Mouse (Mus musculus) cerebellum, adult 9-11 months (tissue): Measurements from ENCODE around the gene Plekhd1.

Experiments used
- DNase-seq: peaks from one replicate; pipeline ENCODE4 v3.0.0; 2022

The Plekhd1 gene

DNA sequence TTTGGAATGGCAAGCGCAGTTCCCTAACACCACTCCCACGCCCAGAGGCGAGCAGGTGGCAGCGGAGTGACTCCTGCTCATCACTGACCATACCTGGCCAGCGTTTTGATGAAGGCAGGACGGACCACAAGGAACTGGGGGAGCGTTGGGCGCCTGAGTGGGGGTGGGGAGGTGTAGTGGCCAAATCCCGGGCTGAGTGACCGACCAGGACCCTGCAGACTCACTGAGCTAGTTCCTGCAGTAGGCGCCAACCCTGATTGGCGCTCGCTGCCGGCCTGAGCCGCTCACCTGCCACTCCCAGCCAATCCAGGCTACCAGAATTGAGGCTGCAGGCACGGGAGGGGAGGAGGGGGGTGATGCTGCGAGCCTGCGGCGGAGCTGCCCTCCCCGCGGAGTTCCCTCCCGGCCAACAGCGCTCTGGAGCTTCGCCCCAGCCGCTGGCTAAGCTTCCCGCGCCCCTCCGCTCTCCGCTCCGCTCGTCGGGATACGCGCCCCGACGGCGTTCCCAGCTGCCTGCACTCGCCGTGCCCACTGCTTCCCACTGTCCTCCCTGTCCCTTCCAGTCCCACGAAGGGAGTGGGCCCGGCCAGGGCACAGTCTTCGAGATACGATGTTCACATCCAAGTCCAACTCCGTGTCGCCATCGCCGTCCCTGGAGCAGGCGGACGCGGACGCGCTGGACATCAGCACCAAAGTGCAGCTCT lies at the start of gene Plekhd1:
TSS of gene Plekhd1 (plus strand) at position 323 of the 704 bp plus-strand sequence.
- peak; percentile 81 for DNase-seq

DNA sequence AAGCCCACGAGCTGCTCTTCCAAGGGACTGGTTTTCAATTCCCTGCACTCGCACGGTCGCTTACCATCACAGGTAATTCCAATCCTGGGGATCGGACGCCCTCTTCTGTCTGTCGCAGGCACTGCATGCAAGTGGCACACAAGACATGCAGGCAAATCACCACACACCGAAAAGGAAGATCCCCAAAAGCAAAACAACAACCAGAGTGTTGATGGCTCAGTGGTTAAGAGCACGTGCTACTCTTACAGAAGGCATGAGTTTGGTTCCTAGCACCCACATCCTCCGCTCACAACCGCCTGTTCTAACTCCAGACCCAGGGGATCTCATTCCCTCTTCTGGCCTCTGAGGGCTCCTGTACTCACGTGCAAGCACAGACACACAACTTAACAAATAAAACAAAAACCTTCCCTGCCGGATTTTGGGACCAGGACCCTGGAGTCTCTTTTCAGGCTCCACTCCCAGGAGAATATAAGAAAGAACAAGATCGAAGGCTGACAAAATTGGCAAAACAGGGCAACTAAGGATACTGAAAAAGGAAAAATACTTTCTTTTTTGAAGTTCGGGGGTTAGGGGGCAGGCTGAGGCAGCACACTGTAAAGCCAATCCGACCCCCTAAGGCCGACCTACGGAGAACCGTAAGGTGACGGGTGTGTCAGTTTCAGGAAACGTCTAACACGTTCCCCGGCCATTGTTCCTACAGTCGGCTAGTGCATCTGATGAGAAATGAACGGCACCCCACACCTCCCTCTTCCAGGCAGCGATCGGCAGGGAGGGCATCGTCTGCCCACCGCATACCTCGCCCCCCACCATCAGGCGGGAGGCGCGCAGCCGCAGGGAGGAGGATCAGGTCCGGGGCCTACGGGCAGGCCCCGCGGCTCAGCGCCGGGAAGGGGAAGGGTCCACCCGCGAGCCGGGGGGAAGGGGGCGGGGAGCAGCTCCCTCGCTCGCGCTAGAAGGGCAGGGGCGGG lies 49.4 kb upstream of the Plekhd1 start:
- peak; percentile 51 for DNase-seq

DNA sequence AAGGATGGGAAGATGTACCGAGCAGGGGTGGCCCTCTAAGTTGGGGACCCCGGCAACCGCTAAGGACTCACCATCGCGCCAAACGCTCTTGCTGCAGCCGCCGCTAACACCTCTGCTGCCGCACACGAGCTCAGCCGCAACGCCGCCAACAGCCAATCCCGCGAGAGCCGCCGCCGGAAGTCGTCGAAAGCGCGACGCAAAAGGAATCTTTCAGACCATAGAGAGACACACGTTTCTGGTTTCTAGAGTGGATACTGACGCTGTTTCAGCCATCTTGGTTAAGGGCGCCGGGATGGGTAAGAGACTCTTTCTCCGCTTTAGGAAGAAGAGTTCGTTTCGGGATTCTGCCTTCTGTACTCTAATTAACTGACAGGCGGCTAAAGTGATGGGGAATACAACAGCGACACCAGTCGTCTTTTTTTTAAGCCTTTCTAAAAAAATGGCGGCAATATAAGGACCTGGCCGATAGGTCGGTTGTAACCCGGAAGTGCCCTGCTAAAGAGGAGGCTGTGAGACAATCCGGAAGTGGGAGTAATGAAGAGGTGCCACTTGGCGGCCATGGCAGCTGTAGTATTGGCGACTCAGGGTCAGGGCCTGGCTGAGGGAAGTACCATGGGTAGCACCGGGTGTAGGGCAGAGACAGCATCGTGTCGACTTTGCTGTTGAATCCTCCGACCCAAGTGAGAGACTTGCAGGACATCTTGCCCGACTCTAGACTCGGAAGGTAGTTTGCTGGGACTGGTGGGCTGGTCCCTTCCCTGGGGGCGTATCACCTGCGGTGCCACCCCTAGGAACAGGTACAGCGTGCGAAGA lies 48.5 kb upstream of the Plekhd1 start, which contains the start of the genes Slc39a9 and Erh:
TSS of gene Slc39a9 (plus strand) at position 191 of the 813 bp plus-strand sequence.
TSS of gene Erh (minus strand) at position 649 of the 813 bp plus-strand sequence.
- peak; percentile 94 for DNase-seq

GRCm38 (mm10) chr12:80644506-80644868 lies 47.9 kb upstream of the Plekhd1 start:
- DNase-seq = no peak

DNA sequence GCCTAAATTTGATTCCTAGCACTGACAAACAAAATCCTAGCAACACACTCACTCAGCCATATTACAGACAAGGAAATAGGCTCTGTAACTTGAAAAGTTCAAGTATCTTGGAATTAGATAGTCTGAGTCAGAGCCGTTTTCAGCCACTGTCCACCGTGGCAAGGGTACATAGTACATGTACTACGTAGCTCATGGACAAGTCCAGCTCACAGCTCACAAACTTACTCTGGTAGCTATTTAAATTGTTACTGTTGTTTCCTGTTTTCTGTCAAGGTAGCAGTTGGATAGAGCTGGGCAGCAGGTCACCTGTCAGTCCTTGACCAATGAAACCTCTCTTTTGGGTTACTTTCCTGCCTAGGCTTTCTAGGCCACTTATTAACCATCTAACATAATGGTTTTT lies 46.0 kb upstream of the Plekhd1 start:
- no peak for DNase-seq

GRCm38 (mm10) chr12:80653951-80654658 lies 38.3 kb upstream of the Plekhd1 start:
- DNase-seq = peak; percentile 51

GRCm38 (mm10) chr12:80654659-80655025 lies 37.7 kb upstream of the Plekhd1 start:
- no peak for DNase-seq

- DNase-seq = no peak
These were observed 33.7 kb upstream of the Plekhd1 start for GRCm38 (mm10) chr12:80658661-80659060.

- DNase-seq = no peak
These were observed 30.1 kb upstream of the Plekhd1 start for GRCm38 (mm10) chr12:80662322-80662721.

- DNase-seq = no peak
These were observed 28.5 kb upstream of the Plekhd1 start for GRCm38 (mm10) chr12:80663935-80664334.

- DNase-seq = no peak
These were observed 24.0 kb upstream of the Plekhd1 start for GRCm38 (mm10) chr12:80668391-80668790.

DNA sequence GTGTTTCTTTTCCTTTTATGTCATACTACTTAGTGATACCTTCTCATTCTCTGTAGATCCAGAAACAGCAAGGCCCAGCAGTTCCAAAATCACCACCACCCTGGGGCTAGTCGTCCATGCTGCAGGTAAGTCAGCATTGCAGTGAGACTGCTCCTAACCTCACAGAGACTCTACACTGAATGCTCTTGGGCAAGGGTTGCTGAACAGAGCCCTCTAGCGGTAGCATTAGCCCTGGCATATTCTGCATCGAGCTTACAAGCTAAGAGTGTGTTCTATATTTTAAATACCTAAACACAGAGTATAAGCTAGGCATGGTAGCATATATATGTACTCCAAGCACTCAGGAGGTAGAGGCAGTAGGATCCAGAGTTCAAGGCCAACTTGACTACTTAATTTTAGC lies 19.2 kb upstream of the Plekhd1 start:
- DNase-seq = peak; percentile 41

DNA sequence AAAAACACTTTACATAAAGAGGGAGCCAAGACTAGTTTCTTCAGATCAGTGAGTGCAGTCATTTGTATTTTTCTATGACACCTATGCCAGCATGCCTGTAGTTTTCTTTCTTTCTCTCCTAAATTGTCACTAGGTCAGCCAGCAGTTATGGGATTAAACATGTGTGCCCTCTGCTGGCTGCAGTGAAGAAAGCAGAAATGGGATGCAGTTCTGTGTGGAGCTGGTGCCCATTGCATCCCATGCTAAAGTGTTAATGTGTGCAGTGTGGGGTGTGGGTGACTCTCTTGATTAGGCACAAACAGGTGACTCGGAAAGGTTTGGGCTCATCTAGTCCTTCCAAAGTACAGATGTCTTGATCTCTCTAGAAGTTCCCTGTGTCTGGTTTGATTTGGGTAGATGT lies 11.1 kb upstream of the Plekhd1 start:
- DNase-seq = peak; percentile 12

DNA sequence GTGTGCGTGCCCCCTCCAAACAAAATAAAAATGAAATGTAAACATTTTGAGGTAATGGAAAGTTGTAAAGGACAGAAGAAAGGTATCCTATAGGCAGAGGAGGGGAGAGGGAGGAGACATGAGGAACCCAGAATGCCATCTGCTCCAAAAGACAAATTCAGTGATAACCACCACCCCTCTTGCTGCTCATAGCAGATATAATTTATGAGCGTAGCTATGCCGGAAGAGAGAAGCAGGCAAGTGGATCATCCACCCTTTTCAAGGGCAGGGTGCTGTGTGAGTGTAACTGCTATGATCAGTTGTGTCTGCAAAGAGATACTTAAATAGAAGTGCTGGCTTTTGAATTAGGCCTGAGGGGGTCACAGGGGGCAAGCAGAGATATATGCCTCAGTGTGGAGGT lies 8.8 kb upstream of the Plekhd1 start:
- no peak for DNase-seq

GRCm38 (mm10) chr12:80684316-80684715 lies 8.1 kb upstream of the Plekhd1 start:
- no peak for DNase-seq

GRCm38 (mm10) chr12:80687788-80688211 lies 4.6 kb upstream of the Plekhd1 start:
- DNase-seq = peak; percentile 56

DNA sequence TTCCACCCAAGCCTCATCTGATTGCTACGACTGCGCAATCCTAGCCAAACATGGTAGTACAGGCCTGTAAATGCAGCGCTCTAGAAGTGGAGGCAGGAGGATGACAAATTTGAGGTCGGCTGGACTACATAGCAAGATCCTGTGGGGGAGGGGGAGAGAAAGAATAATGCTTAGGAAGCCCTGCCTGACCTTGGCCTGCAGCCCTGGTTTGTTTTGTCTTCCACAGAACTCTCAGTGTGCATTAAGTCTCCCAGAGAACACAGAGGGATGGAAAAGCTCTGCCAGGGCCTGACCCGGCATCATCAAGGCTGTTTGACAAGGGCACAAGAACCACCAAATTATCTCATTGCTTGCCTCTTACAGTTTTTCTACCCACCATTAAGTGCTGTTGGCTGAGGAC lies 2.7 kb upstream of the Plekhd1 start:
- DNase-seq = no peak

DNA sequence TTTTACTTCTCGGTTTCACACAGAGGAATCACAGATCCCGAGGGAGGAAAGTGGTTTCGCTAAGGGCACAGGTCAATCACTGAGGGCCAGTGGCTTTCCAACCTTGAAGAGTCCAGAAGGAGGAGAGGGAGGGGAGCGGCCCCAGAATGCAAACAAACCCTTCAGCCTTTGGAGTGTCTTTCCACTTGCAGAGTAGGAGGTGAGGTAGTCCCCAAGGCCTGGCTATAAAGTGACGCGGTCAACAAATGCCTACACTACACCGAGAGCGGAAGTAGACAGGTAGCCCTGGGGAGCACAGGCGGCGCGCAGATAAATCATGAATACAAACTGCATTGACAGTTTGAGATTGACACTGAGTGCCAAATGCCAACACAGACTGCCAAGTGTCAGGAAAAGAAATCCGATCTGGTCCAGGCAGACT lies 710 bp upstream of the Plekhd1 start:
- DNase-seq = peak; percentile 10

DNA sequence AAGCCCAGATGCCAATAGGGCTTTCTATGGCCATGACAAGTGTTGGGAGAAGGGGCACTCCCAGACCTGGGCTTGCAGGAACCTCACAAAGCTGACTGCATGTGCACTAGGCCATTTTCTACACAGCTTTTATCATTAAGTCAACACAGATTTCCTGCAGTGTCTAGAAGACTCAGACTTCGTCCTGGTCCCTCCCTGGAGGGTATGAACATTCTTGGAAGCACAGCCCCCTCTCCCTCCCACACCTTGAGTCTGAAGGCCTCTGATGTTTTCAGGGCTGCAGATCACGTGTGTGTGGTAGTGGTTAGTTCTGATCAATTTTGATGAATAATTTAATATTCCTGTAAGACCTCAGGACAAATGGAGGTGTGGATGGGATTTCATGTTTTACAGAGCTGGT lies 1.3 kb downstream of the Plekhd1 start:
- DNase-seq = no peak

GRCm38 (mm10) chr12:80695004-80695403 lies 2.6 kb downstream of the Plekhd1 start:
- no peak for DNase-seq

- DNase-seq = no peak
These were observed 6.2 kb downstream of the Plekhd1 start for GRCm38 (mm10) chr12:80698526-80699143.

DNA sequence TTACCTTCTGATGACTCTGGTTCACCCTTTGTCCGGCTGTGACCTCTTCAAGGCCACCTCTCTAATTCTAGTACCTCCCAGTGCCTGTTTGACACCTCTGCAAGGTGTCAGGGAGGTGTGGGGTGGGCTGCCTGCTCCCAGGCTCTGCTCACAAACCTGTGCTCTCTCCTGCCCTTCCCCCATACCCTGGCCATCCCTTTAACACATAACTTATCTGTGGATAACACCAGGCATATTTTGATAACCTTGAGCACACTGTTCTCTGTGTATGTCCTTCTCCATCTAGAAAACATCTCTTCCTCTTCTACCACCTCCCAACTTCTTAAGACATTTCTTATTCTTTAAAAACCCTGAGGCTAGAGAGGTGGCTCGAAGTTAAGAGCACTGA lies 6.7 kb downstream of the Plekhd1 start:
- DNase-seq = no peak
